Mouse (Mus musculus): ENCODE measurements around the gene Ttc34.

The Ttc34 gene

GRCm38 (mm10) chr4:154897676-154898465 lies 60.6 kb downstream of the Ttc34 start:
- DNase-seq (ENCODE audit: low read depth, low spot score), result no peak

GRCm38 (mm10) chr4:154898506-154899446 lies 61.5 kb downstream of the Ttc34 start, which contains the start of gene Fam213b:
TSS of gene Fam213b (minus strand) at chr4:154899135.
- peak; percentile 83 for DNase-seq (ENCODE audit: low read depth, low spot score)

GRCm38 (mm10) chr4:154902371-154902770 lies 65.1 kb downstream of the Ttc34 start:
- no peak for DNase-seq (ENCODE audit: low read depth, low spot score)

GRCm38 (mm10) chr4:154904185-154905071 lies 67.2 kb downstream of the Ttc34 start:
- DNase-seq (ENCODE audit: low read depth, low spot score), result peak; percentile 82

GRCm38 (mm10) chr4:154907833-154908232 lies 70.6 kb downstream of the Ttc34 start:
- peak; percentile 32 for DNase-seq (ENCODE audit: low read depth, low spot score)

GRCm38 (mm10) chr4:154908490-154908889 lies 71.2 kb downstream of the Ttc34 start:
- DNase-seq (ENCODE audit: low read depth, low spot score), result no peak

- DNase-seq (ENCODE audit: low read depth, low spot score), result no peak
Measured at GRCm38 (mm10) chr4:154910606-154911522, 73.6 kb downstream of the Ttc34 start.

GRCm38 (mm10) chr4:154911644-154912043 lies 74.4 kb downstream of the Ttc34 start:
- no peak for DNase-seq (ENCODE audit: low read depth, low spot score)

- DNase-seq (ENCODE audit: low read depth, low spot score), result no peak
Measured at GRCm38 (mm10) chr4:154913845-154914244, 76.6 kb downstream of the Ttc34 start.

- DNase-seq (ENCODE audit: low read depth, low spot score), result no peak
Measured at GRCm38 (mm10) chr4:154914252-154914651, 77.0 kb downstream of the Ttc34 start.

GRCm38 (mm10) chr4:154914707-154915106 lies 77.4 kb downstream of the Ttc34 start:
- DNase-seq (ENCODE audit: low read depth, low spot score), result no peak

GRCm38 (mm10) chr4:154915286-154915685 lies 78.0 kb downstream of the Ttc34 start:
- no peak for DNase-seq (ENCODE audit: low read depth, low spot score)

GRCm38 (mm10) chr4:154916662-154917061 lies 79.4 kb downstream of the Ttc34 start:
- DNase-seq (ENCODE audit: low read depth, low spot score), result no peak

Measured in brain, embryonic 18.5 days (tissue).